Mouse (Mus musculus) embryonic facial prominence, embryonic 10.5 days (tissue): ENCODE measurements around the gene Dcst1. TPM values are rescaled to one million over a fixed set of nuclear protein-coding genes. Genes with fewer than 3 reads are reported as not detected.

Source experiments
- DNase-seq: peaks from one replicate; pipeline ENCODE4 v3.0.0-alpha.2; 2017; ENCODE audit warnings: low spot score
- H3K27ac ChIP-seq: fragments of 300-500 bp; sonication (generic); replicated peaks from 2 replicates; pipeline ENCODE4 v1.5.1; 2016; ENCODE audit warnings: mild to moderate bottlenecking
- H3K27me3 ChIP-seq: fragments of 300-500 bp; sonication (generic); replicated peaks from 2 replicates; pipeline ENCODE4 v1.6.1; 2016; ENCODE audit warnings: low read depth, mild to moderate bottlenecking; ENCODE audit not compliant: poor library complexity, severe bottlenecking
- H3K36me3 ChIP-seq: fragments of 300-500 bp; sonication (generic); replicated peaks from 2 replicates; pipeline ENCODE4 v1.6.1; 2016; ENCODE audit warnings: mild to moderate bottlenecking, moderate library complexity
- H3K4me1 ChIP-seq: fragments of 300-500 bp; sonication (generic); 2 replicates; pipeline ENCODE4 v1.6.1; 2016
- H3K4me3 ChIP-seq: fragments of 300-500 bp; sonication (generic); 2 replicates; pipeline ENCODE4 v1.5.1; 2016; ENCODE audit warnings: mild to moderate bottlenecking, moderate library complexity
- H3K9me3 ChIP-seq: fragments of 300-500 bp; sonication (generic); 2 replicates; pipeline ENCODE4 v1.6.1; 2016; ENCODE audit warnings: mild to moderate bottlenecking
- WGBS: fragments of 180-500 bp; shearing (Covaris S2); methylation state at CpG from one replicate; pipeline ENCODE4 v1.1.7; 2016; 5-methylcytosine and 5-hydroxymethylcytosine counted together
- polyA plus RNA-seq: library from polyadenylated mRNA; unstranded; fragments of >200 nt; fragmentation: Nextera tagmentation; extraction: Ambion mirVana; gene quantifications from 2 replicates; pipeline ENCODE4 v1.2.1, GENCODE M21; 2016

Dcst1 gene
- polyA plus RNA-seq, 1 experiment from 2014 or later: 0.47 TPM

GRCm38 (mm10) chr3:89349869-89350501 is 15.1 kb downstream of the Dcst1 start, which contains the start of gene Adam15:
Gene Adam15 (minus strand): TSS chr3:89349996.
- H3K36me3 ChIP-seq: peaks cover 21% of the 10 kb centered on the region
- WGBS: 1% methylated on average over 59 of the region's 59 CpGs
- H3K4me1 ChIP-seq: peaks cover 48% of the 10 kb centered on the region
- no peaks in the 10 kb centered on the region for H3K9me3 ChIP-seq
- H3K4me3 ChIP-seq: peak within 1 kb of the TSS; percentile 77
- peak; percentile 92 for DNase-seq
- H3K27me3 ChIP-seq: peaks cover 77% of the 10 kb centered on the region
- peak within 1 kb of the TSS; percentile 77 for H3K27ac ChIP-seq

- peak; percentile 46 for DNase-seq
- WGBS: under 1% methylated on average over 38 of the region's 38 CpGs
- H3K9me3 ChIP-seq: no peaks in the 10 kb centered on the region
- peak overlapping the region; percentile 77 for H3K27ac ChIP-seq
- peaks cover 46% of the 10 kb centered on the region for H3K4me1 ChIP-seq
- H3K4me3 ChIP-seq: peak overlapping the region; percentile 77
- peaks cover 77% of the 10 kb centered on the region for H3K27me3 ChIP-seq
- peaks cover 28% of the 10 kb centered on the region for H3K36me3 ChIP-seq
Observed at GRCm38 (mm10) chr3:89348911-89349868, 15.9 kb downstream of the Dcst1 start.

GRCm38 (mm10) chr3:89347916-89348315 is 17.1 kb downstream of the Dcst1 start:
- WGBS: 47% methylated on average over 1 of the region's 1 CpGs

GRCm38 (mm10) chr3:89346815-89347540 is 18.1 kb downstream of the Dcst1 start:
- no peak overlapping the region for H3K4me3 ChIP-seq
- 78% methylated on average over 10 of the region's 10 CpGs for WGBS
- peaks cover 56% of the 10 kb centered on the region for H3K27me3 ChIP-seq

More at GRCm38 (mm10) chr3:89347916-89348315, 17.1 kb downstream of the Dcst1 start:
- H3K27ac ChIP-seq: no peak overlapping the region; the same call in 1 of the 2 replicates
- DNase-seq: no peak
- no peak overlapping the region for H3K4me3 ChIP-seq
- no peaks in the 10 kb centered on the region for H3K9me3 ChIP-seq
- H3K4me1 ChIP-seq: peaks cover 46% of the 10 kb centered on the region
- peaks cover 41% of the 10 kb centered on the region for H3K36me3 ChIP-seq
- H3K27me3 ChIP-seq: peaks cover 64% of the 10 kb centered on the region

DNA sequence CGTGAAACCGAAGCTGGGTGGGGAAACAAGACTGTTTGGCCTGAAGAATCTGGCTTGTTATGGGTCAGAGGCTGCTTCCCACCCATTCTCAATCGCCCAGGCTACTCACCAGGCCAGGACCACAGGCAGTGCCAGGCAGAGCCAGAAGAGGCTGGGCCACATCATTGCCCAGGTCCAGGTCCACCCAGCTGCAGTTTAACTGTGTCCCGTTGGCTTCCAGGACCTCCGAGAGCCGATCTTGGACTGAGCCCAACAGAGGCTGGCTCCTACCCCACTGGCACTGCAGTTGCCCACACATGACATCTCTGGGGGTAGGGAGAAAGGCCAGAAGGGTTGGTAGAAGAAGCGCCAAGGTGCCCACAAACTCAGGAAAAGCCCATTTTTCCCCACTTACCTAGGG is 21.8 kb downstream of the Dcst1 start:
- DNase-seq: no peak
- WGBS: 85% methylated on average over 7 of the region's 7 CpGs
- peaks cover 56% of the 10 kb centered on the region for H3K36me3 ChIP-seq
- H3K4me3 ChIP-seq: no peak overlapping the region
- H3K9me3 ChIP-seq: no peaks in the 10 kb centered on the region
- H3K27me3 ChIP-seq: peaks cover 21% of the 10 kb centered on the region
- no peak overlapping the region for H3K27ac ChIP-seq
- H3K4me1 ChIP-seq: peaks cover 36% of the 10 kb centered on the region

More at GRCm38 (mm10) chr3:89346815-89347540, 18.1 kb downstream of the Dcst1 start:
- H3K9me3 ChIP-seq: no peaks in the 10 kb centered on the region
- H3K4me1 ChIP-seq: peaks cover 38% of the 10 kb centered on the region
- no peak overlapping the region for H3K27ac ChIP-seq
- H3K36me3 ChIP-seq: peaks cover 50% of the 10 kb centered on the region
- no peak for DNase-seq

DNA sequence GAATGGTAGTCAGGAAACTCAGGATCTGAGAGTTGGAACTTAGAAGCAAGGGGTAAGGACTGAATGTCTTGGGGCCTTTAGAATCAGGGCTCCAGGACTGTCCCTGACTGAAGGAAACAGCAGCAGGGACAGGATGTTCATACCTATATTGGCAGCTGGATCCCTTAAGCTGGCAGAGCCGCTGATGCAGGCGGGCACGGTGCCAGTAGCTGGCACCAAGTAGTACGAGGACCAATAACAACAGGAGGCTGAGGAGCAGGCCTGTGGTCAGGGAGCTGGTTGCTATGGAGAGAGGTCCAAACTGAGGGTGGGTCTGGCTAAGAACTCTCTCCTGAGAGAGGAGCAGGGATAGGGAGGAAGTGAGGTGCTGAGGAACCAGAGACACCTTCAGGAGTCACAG is 23.3 kb downstream of the Dcst1 start:
- Histone ChIP-seq H3K27ac (no peak overlapping the region), H3K36me3 (peaks cover 50% of the 10 kb centered on the region), H3K27me3 (peaks cover 6% of the 10 kb centered on the region), H3K4me3 (no peak overlapping the region), H3K9me3 (no peaks in the 10 kb centered on the region), H3K4me1 (peaks cover 37% of the 10 kb centered on the region)
- 92% methylated on average over 4 of the region's 4 CpGs for WGBS
- DNase-seq: no peak

DNA sequence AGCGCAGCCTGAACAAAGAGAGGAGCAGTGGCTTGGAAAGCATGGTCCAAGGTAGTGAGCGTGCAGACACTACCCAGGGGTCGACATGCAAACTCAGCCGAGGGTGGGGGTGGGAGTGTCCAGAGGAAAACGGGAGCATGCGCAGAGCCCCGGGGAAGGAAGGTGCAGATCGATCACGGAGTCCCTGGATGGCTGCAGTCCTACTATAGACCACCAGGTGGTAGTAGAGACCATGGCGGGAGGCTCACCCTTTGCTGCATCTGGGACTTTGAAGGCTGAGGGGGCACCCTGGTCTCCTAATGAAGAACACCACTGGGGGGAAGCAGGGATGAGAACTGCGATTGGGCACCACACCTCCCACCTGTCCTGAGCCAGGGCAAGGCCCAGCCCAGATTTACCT is 24.6 kb downstream of the Dcst1 start:
- peak; percentile 91 for DNase-seq
- H3K4me3 ChIP-seq: peak overlapping the region; percentile 95
- H3K9me3 ChIP-seq: no peaks in the 10 kb centered on the region
- peaks cover 45% of the 10 kb centered on the region for H3K36me3 ChIP-seq
- H3K27ac ChIP-seq: peak overlapping the region; percentile 98
- H3K27me3 ChIP-seq: 0 out of 2 replicates have a peak, but pooled peaks cover 3% of the 10 kb centered on the region
- H3K4me1 ChIP-seq: peaks cover 50% of the 10 kb centered on the region
- whole genome bisulfite sequencing: under 1% methylated on average over 11 of the region's 11 CpGs

DNA sequence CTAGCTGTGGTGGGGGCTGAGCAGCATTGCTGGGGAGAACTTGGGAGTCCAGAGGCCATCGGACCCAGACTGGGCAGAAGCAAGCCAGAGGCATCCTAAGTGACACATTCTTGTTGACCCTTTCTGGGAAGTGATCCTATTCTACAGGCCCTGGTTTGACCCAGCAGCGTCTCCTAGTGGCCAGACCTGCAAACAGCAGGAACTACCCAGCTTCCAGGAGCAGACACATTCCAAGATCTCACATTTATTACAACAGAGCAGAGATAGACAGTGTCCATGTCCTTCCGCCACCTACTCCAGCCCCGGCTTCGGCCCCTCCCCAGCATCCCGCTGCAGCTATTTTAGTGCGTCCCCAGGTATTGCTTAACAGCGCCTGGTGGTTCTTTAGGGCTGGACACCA is 25.6 kb downstream of the Dcst1 start:
- WGBS: 24% methylated on average over 8 of the region's 8 CpGs
- peak; percentile 87 for DNase-seq
- H3K9me3 ChIP-seq: no peaks in the 10 kb centered on the region
- H3K27me3 ChIP-seq: no peaks in the 10 kb centered on the region
- peaks cover 46% of the 10 kb centered on the region for H3K36me3 ChIP-seq
- peaks cover 59% of the 10 kb centered on the region for H3K4me1 ChIP-seq
- H3K4me3 ChIP-seq: peak overlapping the region; percentile 95
- H3K27ac ChIP-seq: peak overlapping the region; percentile 98; the same call in 1 of the 2 replicates

DNA sequence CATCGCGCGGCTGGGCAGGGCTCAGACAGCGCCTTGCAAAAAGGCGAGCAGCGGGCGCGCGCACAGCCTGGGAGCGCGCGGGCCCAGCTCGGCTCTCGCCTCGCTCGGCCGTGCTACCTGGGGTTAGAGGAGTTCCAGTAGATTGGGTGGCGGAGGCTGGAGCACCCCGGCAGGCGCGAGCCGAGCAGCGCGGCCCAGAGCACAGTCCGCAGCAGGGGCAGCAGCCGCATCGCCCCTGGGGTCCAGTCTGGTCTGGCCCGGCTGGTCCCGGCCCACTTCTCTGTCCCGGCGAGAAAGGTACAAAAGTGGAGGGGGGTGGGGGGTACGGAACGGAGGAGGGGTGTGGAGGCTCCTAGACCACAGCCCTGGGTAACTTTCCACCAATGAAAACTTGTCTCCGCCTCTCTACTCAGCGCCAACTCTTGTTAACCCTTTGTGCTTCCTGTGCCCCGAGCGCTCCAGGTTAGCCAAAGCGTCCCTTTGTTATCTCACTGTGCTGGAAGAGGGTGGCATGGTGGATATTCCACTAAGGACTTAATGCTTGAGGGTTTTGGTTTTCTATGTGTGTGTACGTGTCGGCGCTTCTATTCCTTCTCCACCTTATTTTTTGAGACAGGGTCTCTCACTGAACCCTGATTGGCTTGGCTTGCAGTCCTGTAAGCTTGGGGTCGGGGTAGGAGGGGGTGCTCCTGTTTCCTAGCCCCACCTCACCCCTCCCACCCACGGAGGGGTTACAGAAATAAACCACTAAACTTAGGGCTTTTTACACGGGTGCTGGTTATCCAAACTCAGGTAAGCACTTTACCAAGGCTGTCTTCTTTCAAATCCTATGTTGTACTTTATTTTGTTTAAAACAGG is 27.1 kb downstream of the Dcst1 start, which contains the start of gene Efna4:
TSS of gene Efna4 (minus strand) at position 308 of the 858 bp plus-strand sequence.
- Histone ChIP-seq H3K9me3 (no peaks in the 10 kb centered on the region), H3K27me3 (0 out of 2 replicates have a peak, but pooled peaks cover 5% of the 10 kb centered on the region), H3K36me3 (peaks cover 46% of the 10 kb centered on the region), H3K27ac (peak within 1 kb of the TSS; percentile 98), H3K4me1 (peaks cover 73% of the 10 kb centered on the region), H3K4me3 (peak within 1 kb of the TSS; percentile 95)
- WGBS: under 1% methylated on average over 44 of the region's 44 CpGs
- peak; percentile 90 for DNase-seq

- DNase-seq: no peak
- peaks cover 46% of the 10 kb centered on the region for H3K36me3 ChIP-seq
- peak overlapping the region; percentile 95 for H3K4me3 ChIP-seq
- peak overlapping the region; percentile 98 for H3K27ac ChIP-seq
- 0 out of 2 replicates have a peak, but pooled peaks cover 6% of the 10 kb centered on the region for H3K27me3 ChIP-seq
- WGBS: 1% methylated on average over 21 of the region's 21 CpGs
- H3K4me1 ChIP-seq: peaks cover 80% of the 10 kb centered on the region
- no peaks in the 10 kb centered on the region for H3K9me3 ChIP-seq
Observed at GRCm38 (mm10) chr3:89337062-89337720, 27.9 kb downstream of the Dcst1 start.

DNA sequence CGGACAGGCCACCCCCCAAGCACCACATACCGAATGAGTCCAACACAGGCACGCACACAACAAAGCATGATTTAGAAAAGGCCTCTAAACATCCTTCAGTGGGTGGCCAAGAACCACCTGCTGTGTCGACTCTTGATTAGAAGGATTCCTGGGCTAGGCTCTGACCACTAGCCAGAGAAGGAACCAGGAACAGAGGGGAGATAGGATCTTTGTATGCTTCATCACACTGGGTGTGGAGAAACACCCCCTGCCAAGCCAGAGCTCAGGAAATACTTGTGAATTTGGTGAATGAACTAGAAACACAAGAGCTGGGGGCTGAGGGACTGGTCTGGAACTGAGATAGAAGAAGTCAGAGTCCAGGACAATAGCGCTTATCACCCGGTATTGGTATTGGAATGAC is 28.5 kb downstream of the Dcst1 start:
- Histone ChIP-seq H3K36me3 (peaks cover 40% of the 10 kb centered on the region), H3K27ac (peak overlapping the region; percentile 98), H3K4me1 (peaks cover 87% of the 10 kb centered on the region), H3K9me3 (no peaks in the 10 kb centered on the region), H3K4me3 (peak overlapping the region; percentile 95), H3K27me3 (0 out of 2 replicates have a peak, but pooled peaks cover 6% of the 10 kb centered on the region)
- 14% methylated on average over 6 of the region's 6 CpGs for WGBS
- no peak for DNase-seq
